Mouse (Mus musculus): ENCODE data around the gene Cd300c2. TPM values are rescaled to one million over a fixed set of nuclear protein-coding genes. Genes with fewer than 3 reads are reported as not detected.
"Not testable (repeated sequence)": the region's sequence is repeated elsewhere in the genome, so short reads cannot be mapped to it uniquely, and the experiment has no call there.

Cd300c2 gene
- polyA plus RNA-seq (2015; fragmentation: Nextera tagmentation; extraction: Ambion mirVana): 2.0 and 2.2 TPM in 2 replicates

- 89% methylated on average over 7 of the region's 7 CpGs for whole genome bisulfite sequencing
- ATAC-seq (ENCODE audit: low FRiP score): no peak
- Histone ChIP-seq H3K27ac (replicated peaks) (no peak within 1 kb of the TSS), H3K9ac (replicated peaks) (no peak within 1 kb of the TSS), H3K4me1 (no peaks in the 10 kb centered on the region), H3K36me3 (no peaks in the 10 kb centered on the region), H3K27me3 (replicated peaks) (no peaks in the 10 kb centered on the region), H3K4me2 (no peak within 1 kb of the TSS), H3K4me3 (replicated peaks) (no peak within 1 kb of the TSS), H3K9me3 (replicated peaks) (no peaks in the 10 kb centered on the region)
Measured at GRCm38 (mm10) chr11:115001474-115002040, at the start of gene Cd300c2. Gene Cd300c2, minus strand, starts transcription at chr11:115001880.

DNA sequence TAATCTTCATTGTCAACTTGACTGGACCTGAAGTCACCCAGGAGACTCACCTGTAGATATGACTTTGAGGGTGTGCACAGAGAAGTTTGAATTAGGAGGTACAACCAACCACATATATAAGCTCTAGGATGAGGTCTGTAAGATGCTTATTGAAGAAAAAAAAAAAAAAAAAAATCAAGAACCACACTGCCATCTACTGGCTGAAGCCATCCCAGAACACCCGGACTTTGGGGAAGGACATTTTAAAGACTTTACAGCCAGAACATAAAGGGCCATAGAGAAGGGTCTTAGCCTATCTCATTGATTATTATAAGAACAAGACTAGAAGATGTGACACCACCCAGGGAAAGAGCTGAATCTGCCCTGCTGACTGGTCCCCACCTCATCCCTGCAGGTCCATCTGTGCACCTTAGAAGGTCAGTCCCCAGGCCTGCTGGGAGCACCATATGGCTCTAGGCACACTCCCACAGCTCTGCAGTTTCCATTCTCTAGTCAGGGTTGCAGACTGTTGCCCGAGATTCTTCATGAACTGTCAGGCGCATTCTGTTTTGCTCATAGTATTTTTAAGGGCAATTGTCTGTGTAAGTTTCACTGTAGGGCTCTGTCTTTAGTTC lies 47.7 kb upstream of the Cd300c2 start:
- Histone ChIP-seq H3K4me2 (no peak overlapping the region), H3K9ac (replicated peaks) (no peak overlapping the region), H3K9me3 (replicated peaks) (no peaks in the 10 kb centered on the region), H3K4me3 (replicated peaks) (no peak overlapping the region), H3K27ac (replicated peaks) (no peak overlapping the region), H3K4me1 (no peaks in the 10 kb centered on the region), H3K27me3 (replicated peaks) (0 out of 2 replicates have a peak, but pooled peaks cover 3% of the 10 kb centered on the region), H3K36me3 (no peaks in the 10 kb centered on the region)
- WGBS: 50% methylated on average over 3 of the region's 3 CpGs
- ATAC-seq (ENCODE audit: low FRiP score): no peak

DNA sequence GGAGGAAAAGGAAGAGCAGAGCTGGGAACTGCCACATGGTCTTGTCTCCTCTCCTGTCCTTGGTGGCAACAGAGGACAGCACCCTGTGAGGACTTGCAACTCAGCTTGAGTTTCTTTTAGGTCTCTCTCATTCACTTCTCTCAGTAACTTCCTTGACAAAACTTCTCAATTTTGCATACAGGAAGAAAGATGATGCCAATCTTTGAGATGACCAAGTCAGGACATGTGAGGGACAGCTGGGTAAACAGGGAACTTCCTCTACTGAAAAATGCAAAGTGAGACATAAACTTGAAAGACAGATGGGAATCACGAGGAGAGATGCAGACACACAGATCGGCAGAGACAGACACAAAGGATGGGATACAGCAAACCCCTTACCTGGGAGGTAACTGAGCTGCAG lies 46.6 kb upstream of the Cd300c2 start, which contains the start of gene Cd300ld3:
TSS of gene Cd300ld3 (minus strand) at position 151 of the 400 bp plus-strand sequence.
- WGBS: 82% methylated on average over 2 of the region's 2 CpGs
- Histone ChIP-seq H3K9me3 (replicated peaks) (no peaks in the 10 kb centered on the region), H3K27me3 (replicated peaks) (0 out of 2 replicates have a peak, but pooled peaks cover 3% of the 10 kb centered on the region), H3K36me3 (no peaks in the 10 kb centered on the region), H3K9ac (replicated peaks) (no peak within 1 kb of the TSS), H3K4me3 (replicated peaks) (no peak within 1 kb of the TSS), H3K4me1 (no peaks in the 10 kb centered on the region), H3K27ac (replicated peaks) (no peak within 1 kb of the TSS), H3K4me2 (no peak within 1 kb of the TSS)
- no peak for ATAC-seq (ENCODE audit: low FRiP score)

DNA sequence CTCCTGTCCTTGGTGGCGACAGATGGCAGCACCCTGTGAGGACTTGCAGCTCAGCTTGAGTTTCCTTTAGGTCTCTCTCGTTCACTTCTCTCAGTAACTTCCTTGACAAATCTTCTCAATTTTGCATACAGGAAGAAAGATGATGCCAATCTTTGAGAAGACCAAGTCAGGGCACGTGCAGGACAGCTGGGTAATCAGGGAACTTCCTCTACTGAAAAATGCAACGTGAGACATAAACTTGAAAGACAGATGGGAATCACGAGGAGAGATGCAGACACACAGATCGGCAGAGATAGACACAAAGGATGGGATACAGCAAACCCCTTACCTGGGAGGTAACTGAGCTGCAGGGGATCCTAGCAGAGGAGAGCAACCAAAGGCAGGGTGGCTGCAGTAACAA lies 36.0 kb upstream of the Cd300c2 start, which contains the start of gene Cd300ld5:
TSS of gene Cd300ld5 (minus strand) at position 101 of the 400 bp plus-strand sequence.
- not testable (repeated sequence) for H3K27me3 ChIP-seq (replicated peaks); ATAC-seq (ENCODE audit: low FRiP score); H3K27ac ChIP-seq (replicated peaks); H3K36me3 ChIP-seq; H3K9me3 ChIP-seq (replicated peaks); H3K4me1 ChIP-seq; H3K4me2 ChIP-seq; H3K4me3 ChIP-seq (replicated peaks); H3K9ac ChIP-seq (replicated peaks)
- WGBS: no CpG with 5 or more reads among the region's 6 CpGs

DNA sequence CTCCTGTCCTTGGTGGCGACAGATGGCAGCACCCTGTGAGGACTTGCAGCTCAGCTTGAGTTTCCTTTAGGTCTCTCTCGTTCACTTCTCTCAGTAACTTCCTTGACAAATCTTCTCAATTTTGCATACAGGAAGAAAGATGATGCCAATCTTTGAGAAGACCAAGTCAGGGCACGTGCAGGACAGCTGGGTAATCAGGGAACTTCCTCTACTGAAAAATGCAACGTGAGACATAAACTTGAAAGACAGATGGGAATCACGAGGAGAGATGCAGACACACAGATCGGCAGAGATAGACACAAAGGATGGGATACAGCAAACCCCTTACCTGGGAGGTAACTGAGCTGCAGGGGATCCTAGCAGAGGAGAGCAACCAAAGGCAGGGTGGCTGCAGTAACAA lies 25.2 kb upstream of the Cd300c2 start, which contains the start of gene Cd300ld4:
TSS of gene Cd300ld4 (minus strand) at position 101 of the 400 bp plus-strand sequence.
- not testable (repeated sequence) for H3K9ac ChIP-seq (replicated peaks); H3K4me1 ChIP-seq; H3K4me2 ChIP-seq; ATAC-seq (ENCODE audit: low FRiP score); H3K27ac ChIP-seq (replicated peaks); H3K27me3 ChIP-seq (replicated peaks); H3K4me3 ChIP-seq (replicated peaks); H3K36me3 ChIP-seq; H3K9me3 ChIP-seq (replicated peaks)
- WGBS: no CpG with 5 or more reads among the region's 6 CpGs

GRCm38 (mm10) chr11:115016093-115016492 lies 14.4 kb upstream of the Cd300c2 start, which contains the start of gene Cd300ld2:
Gene Cd300ld2, minus strand, starts transcription at chr11:115016193.
- H3K9ac ChIP-seq (replicated peaks); H3K27ac ChIP-seq (replicated peaks); H3K27me3 ChIP-seq (replicated peaks); H3K4me3 ChIP-seq (replicated peaks); H3K9me3 ChIP-seq (replicated peaks); ATAC-seq (ENCODE audit: low FRiP score); H3K4me1 ChIP-seq; H3K36me3 ChIP-seq; H3K4me2 ChIP-seq: not testable (repeated sequence)
- WGBS: no CpG with 5 or more reads among the region's 7 CpGs

DNA sequence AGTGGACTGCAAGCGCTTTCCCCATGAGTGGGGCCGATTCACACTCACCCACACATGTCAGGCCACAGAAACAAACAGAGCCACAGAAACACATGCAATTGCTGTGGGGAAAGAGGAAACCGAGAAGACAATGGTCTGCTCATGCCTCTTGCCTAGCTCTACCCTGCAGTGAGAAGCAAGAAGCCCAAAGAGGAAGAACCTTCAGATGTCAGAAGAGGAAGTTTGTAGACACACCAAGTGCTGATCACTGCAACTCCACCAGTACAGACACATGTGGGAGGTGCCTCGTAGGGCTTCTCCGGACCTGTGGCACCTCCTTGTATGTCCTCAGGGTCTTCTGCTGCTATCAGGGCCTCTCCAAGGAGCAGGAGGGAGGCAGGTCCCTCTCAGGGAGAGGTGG lies 2.4 kb upstream of the Cd300c2 start:
- Histone ChIP-seq H3K4me1 (no peaks in the 10 kb centered on the region), H3K27ac (replicated peaks) (no peak overlapping the region), H3K9ac (replicated peaks) (no peak overlapping the region), H3K4me2 (no peak overlapping the region), H3K4me3 (replicated peaks) (no peak overlapping the region), H3K27me3 (replicated peaks) (no peaks in the 10 kb centered on the region), H3K36me3 (no peaks in the 10 kb centered on the region), H3K9me3 (replicated peaks) (no peaks in the 10 kb centered on the region)
- no peak for ATAC-seq (ENCODE audit: low FRiP score)
- WGBS: 90% methylated on average over 5 of the region's 5 CpGs

- 86% methylated on average over 4 of the region's 4 CpGs for WGBS
- Histone ChIP-seq H3K27ac (replicated peaks) (no peak within 1 kb of the TSS), H3K9ac (replicated peaks) (no peak within 1 kb of the TSS), H3K4me2 (no peak within 1 kb of the TSS), H3K27me3 (replicated peaks) (no peaks in the 10 kb centered on the region), H3K36me3 (no peaks in the 10 kb centered on the region), H3K9me3 (replicated peaks) (no peaks in the 10 kb centered on the region), H3K4me1 (no peaks in the 10 kb centered on the region), H3K4me3 (replicated peaks) (no peak within 1 kb of the TSS)
- ATAC-seq (ENCODE audit: low FRiP score): no peak
Measured at GRCm38 (mm10) chr11:114989793-114990192, 11.9 kb downstream of the Cd300c2 start, which contains the start of gene Cd300ld. Gene Cd300ld, minus strand, starts transcription at chr11:114989922.

- no peak overlapping the region for H3K9ac ChIP-seq (replicated peaks)
- no peaks in the 10 kb centered on the region for H3K36me3 ChIP-seq
- H3K4me1 ChIP-seq: no peaks in the 10 kb centered on the region
- no peak overlapping the region for H3K27ac ChIP-seq (replicated peaks)
- no peak for ATAC-seq (ENCODE audit: low FRiP score)
- H3K9me3 ChIP-seq (replicated peaks): 0 out of 2 replicates have a peak, but pooled peaks cover 8% of the 10 kb centered on the region
- H3K4me2 ChIP-seq: no peak overlapping the region
- H3K4me3 ChIP-seq (replicated peaks): no peak overlapping the region
- no peaks in the 10 kb centered on the region for H3K27me3 ChIP-seq (replicated peaks)
- 89% methylated on average over 4 of the region's 4 CpGs for WGBS
Measured at GRCm38 (mm10) chr11:114981866-114982265, 19.8 kb downstream of the Cd300c2 start.

DNA sequence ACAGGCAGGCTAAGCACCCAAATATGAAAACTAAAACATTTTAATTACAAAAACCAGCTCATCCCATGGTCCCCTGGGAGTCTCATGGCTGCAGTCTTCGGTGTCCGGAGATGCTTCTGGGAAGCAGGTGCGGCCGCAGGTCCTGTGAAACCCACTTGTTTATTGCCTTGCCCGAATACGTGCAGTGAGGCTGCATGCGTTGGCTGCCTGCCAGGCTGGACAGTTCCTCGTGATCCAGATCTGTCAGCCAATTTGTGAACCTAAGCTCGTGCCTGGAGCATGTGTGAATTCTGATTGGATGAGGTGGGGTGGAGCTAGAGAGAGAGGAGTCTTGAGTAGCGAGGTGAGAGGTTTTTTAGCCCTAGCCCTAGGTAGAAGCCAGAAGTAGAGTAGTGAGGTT lies 29.0 kb downstream of the Cd300c2 start:
- H3K4me1 ChIP-seq: no peaks in the 10 kb centered on the region
- 82% methylated on average over 10 of the region's 10 CpGs for WGBS
- H3K9me3 ChIP-seq (replicated peaks): peaks cover 4% of the 10 kb centered on the region; the same call in 1 of the 2 replicates

DNA sequence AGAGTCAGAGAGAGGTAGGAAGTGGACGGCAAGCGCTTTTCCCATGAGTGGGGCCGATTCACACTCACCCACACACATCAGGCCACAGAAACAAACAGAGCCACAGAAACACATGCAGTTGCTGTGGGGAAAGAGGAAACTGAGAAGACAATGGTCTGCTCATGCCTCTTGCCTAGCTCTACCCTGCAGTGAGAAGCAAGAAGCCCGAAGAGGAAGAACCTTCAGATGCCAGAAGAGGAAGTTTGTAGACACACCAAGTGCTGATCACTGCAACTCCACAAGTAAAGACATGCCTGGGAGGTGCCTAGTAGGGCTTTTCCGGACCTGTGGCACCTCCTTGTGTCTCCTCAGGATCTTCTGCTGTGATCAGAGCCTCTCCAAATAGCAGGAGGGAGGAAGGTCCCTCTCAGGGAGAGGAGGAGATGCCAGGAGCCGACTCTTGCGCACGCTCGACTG lies 32.9 kb downstream of the Cd300c2 start, which contains the start of gene Cd300c:
TSS of gene Cd300c (minus strand) at position 406 of the 456 bp plus-strand sequence.
- no peak for ATAC-seq (ENCODE audit: low FRiP score)
- H3K4me1 ChIP-seq: no peaks in the 10 kb centered on the region
- H3K4me3 ChIP-seq (replicated peaks): no peak within 1 kb of the TSS
- no peaks in the 10 kb centered on the region for H3K36me3 ChIP-seq
- no peaks in the 10 kb centered on the region for H3K27me3 ChIP-seq (replicated peaks)
- no peak within 1 kb of the TSS for H3K27ac ChIP-seq (replicated peaks)
- 86% methylated on average over 9 of the region's 9 CpGs for WGBS
- H3K9me3 ChIP-seq (replicated peaks): peaks cover 2% of the 10 kb centered on the region; the same call in 1 of the 2 replicates
- no peak within 1 kb of the TSS for H3K4me2 ChIP-seq
- H3K9ac ChIP-seq (replicated peaks): no peak within 1 kb of the TSS

More for the DNA sequence above, 29.0 kb downstream of the Cd300c2 start:
- Histone ChIP-seq H3K36me3 (no peaks in the 10 kb centered on the region), H3K4me3 (replicated peaks) (no peak overlapping the region), H3K27ac (replicated peaks) (no peak overlapping the region), H3K4me2 (no peak overlapping the region), H3K9ac (replicated peaks) (no peak overlapping the region), H3K27me3 (replicated peaks) (no peaks in the 10 kb centered on the region)
- no peak for ATAC-seq (ENCODE audit: low FRiP score)

Measured in neural tube, embryonic 15.5 days (tissue).